Comparison of ENCODE assay signal across 13 mouse cellular contexts in the genomic region with DNA sequence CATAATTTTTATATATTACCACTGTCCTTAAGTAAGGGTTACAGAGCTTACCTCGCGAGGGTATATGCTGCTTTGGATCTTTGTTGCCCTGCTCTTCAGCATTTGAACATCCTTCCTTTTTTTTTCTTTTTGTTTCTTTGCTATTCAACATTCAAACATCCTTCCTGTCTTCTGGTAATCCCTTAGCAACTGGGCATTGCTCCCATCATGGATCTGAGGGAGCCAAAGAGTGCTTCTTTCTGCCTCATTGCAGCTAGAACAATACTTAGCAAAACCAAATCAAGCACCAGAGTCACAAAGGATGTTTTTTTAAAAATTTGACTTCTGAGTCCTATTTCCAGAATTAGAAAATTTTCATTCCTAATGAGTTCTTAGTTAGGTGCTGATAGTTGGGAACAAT. TPM values are rescaled to one million over a fixed set of nuclear protein-coding genes. Genes with fewer than 3 reads are reported as not detected.
"Had no signal": no experiment of that assay in that cellular context is flagged by ENCODE, and none has a peak within 500 bp of the region (broad histone marks: within the 10 kb centered on the region; RNA-seq: fewer than 3 reads in every experiment).

No protein-coding gene starts in this region.

- H3K27me3 ChIP-seq: limb, embryonic 13.5 days; midbrain, embryonic 12.5 days; neural tube, embryonic 15.5 days; stomach, embryonic 15.5 days had no signal

- H3K9me3 ChIP-seq: limb, embryonic 13.5 days; midbrain, embryonic 12.5 days; neural tube, embryonic 15.5 days; stomach, embryonic 15.5 days had no signal

- H3K9ac ChIP-seq: limb, embryonic 13.5 days; liver, embryonic 14.5 days; midbrain, embryonic 12.5 days; neural tube, embryonic 15.5 days; stomach, embryonic 15.5 days had no signal

- H3K36me3 ChIP-seq: limb, embryonic 13.5 days; midbrain, embryonic 12.5 days; neural tube, embryonic 15.5 days; stomach, embryonic 15.5 days had no signal

- H3K4me1 ChIP-seq: limb, embryonic 13.5 days; midbrain, embryonic 12.5 days; neural tube, embryonic 15.5 days; stomach, embryonic 15.5 days had no signal

- H3K27ac ChIP-seq: kidney, postnatal 0 days; limb, embryonic 13.5 days; liver, embryonic 14.5 days; midbrain, embryonic 12.5 days; neural tube, embryonic 15.5 days; stomach, embryonic 15.5 days had no signal

- H3K4me3 ChIP-seq: limb, embryonic 13.5 days; midbrain, embryonic 12.5 days; myocyte; neural tube, embryonic 15.5 days; stomach, embryonic 15.5 days had no signal

- H3K4me2 ChIP-seq: limb, embryonic 13.5 days; midbrain, embryonic 12.5 days; neural tube, embryonic 15.5 days; stomach, embryonic 15.5 days had no signal

- DNase-seq: kidney, adult 9 months; kidney, postnatal 36 days; lung, adult 18-20 months; thymus, adult 2 months; thymus, postnatal 25 days had no signal

RNA-seq across cellular contexts. Expression of a gene that starts 24.8 kb away (rescaled TPM):
- polyA plus RNA-seq: liver, adult 2 months had no signal
